Mouse (Mus musculus) layer of hippocampus, adult 2 months (tissue): Measurements from ENCODE around the gene Muc20. TPM values are rescaled to one million over a fixed set of nuclear protein-coding genes. Genes with fewer than 3 reads are reported as not detected.

Source experiments
- DNase-seq, 2 experiments: peaks; one replicate each; pipeline ENCODE4 v3.0.0; 2022; ENCODE audit warnings: low spot score in 2 of 2
- H3K27ac ChIP-seq: fragments of 200-600 bp; 2 replicates; pipeline ENCODE4 v1.8.1; 2022
- H3K4me3 ChIP-seq: fragments of 200-600 bp; 2 replicates; pipeline ENCODE4 v1.8.1; 2022; ENCODE audit warnings: mild to moderate bottlenecking
- CTCF ChIP-seq: fragments of 200-600 bp; conservative IDR thresholded peaks from 2 replicates; pipeline ENCODE4 v1.8.1; 2022; ENCODE audit warnings: antibody characterized with exemption, mild to moderate bottlenecking, moderate library complexity
- total RNA-seq, 2 experiments: library from RNA; stranded (reverse); gene quantifications; 2 replicates each; pipeline ENCODE4 v1.2.3; 2021

Muc20 gene
- total RNA-seq, 2 experiments from 2014 or later = not detected

DNA sequence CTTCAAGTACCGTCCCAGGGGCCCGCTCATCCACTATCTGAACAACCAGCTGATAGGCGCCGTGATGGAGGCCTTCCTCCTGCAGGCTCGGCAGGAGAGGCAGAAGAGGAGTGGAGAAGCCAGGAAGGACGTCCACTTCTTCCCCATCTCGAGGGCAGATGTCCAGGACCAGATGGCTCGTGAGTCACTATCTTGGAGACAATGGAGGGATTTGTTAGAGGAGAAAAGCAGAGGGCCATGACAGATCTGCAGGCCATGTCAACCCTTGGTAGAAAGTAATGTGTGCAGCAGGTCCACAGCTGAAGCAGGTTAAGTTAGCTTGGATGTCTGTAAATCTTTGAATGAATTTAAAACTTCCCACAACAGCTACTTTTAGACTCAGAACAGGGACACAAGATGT is 18.3 kb downstream of the Muc20 start:
- H3K27ac ChIP-seq = no peak overlapping the region
- H3K4me3 ChIP-seq = no peak overlapping the region
- no peak for TF ChIP-seq CTCF
- DNase-seq = no peak

DNA sequence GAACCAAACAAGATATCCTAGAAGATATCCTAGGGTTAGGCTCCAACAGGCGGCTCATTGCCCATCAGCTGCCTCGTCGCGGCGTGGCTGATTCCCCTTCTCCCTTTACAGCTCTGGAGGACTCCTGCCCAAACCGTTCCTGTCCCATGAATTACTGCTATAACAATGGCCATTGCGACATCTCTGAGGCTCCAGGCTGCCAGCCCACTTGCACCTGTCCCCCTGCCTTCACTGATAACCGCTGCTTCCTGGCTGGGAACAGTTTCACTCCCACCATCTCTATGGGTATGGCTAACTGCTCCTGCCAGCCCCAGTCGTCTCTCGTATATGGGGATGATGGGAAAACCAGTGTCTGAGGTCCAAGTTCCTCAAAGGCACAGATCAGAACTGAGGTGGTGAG is 20.6 kb downstream of the Muc20 start:
- Histone ChIP-seq H3K27ac (no peak overlapping the region), H3K4me3 (no peak overlapping the region)
- no peak for DNase-seq
- no peak for TF ChIP-seq CTCF

DNA sequence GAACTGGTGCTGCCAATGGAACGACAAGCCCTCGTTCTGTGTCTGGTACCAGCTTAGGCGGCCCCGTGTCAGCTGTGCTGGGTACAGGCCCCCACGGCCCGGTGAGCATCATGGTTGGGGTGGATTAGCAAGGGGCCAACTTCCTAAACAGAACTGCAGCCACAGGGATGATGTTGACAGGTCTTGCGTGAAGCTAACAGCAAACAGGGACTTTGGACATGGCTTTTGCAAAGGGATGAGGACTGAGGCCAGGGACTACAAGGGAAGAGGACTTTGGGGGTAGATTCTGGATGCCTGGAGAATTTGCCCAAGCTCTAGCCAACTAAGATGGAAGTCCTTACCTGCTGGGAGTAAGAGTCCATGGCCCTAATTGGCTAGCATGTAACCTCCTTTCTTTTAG is 30.3 kb downstream of the Muc20 start:
- Histone ChIP-seq H3K4me3 (no peak overlapping the region), H3K27ac (no peak overlapping the region)
- TF ChIP-seq CTCF = no peak
- no peak for DNase-seq

DNA sequence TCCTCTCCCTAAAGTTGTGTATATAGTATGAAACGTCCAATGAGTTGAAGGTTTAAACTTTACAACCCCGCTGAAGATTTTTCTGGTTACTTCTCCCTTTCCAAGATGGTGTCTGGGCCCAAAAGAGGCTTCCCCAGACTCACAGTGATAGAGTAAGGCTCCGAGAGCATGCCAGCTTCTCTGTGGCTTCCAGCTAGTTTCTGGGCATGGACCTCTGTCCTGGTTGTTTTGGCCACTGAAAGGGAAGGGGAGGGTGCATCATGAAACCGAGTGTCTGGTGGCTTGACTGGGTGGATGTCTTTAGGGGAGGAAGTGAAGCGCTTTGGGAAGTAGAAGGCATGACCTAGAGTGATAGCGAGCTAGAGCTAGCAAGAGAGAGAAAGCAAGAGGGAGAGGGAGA is 32.3 kb downstream of the Muc20 start:
- Histone ChIP-seq H3K4me3 (no peak overlapping the region), H3K27ac (no peak overlapping the region)
- no peak for DNase-seq
- TF ChIP-seq CTCF = no peak

DNA sequence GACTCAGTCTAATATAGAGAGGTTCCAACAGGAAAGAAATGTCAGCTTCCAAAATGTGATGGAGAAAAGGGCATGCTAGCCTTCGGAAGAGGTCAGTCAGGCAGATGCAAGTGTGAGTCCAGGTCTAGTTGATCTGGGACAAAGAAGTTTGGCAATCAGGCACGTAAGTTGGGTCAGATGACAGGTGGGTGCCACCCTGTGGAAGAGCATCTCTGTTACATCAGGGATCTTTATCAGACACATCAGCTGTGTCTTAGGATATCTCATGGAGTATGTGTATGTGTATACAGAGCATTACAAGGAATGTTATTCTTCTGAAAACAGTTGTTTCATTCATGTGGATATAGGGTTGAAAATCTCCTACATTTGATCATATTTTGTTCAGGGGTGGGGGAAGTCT is 32.7 kb downstream of the Muc20 start:
- H3K4me3 ChIP-seq = no peak overlapping the region
- no peak for TF ChIP-seq CTCF
- no peak for DNase-seq
- no peak overlapping the region for H3K27ac ChIP-seq

DNA sequence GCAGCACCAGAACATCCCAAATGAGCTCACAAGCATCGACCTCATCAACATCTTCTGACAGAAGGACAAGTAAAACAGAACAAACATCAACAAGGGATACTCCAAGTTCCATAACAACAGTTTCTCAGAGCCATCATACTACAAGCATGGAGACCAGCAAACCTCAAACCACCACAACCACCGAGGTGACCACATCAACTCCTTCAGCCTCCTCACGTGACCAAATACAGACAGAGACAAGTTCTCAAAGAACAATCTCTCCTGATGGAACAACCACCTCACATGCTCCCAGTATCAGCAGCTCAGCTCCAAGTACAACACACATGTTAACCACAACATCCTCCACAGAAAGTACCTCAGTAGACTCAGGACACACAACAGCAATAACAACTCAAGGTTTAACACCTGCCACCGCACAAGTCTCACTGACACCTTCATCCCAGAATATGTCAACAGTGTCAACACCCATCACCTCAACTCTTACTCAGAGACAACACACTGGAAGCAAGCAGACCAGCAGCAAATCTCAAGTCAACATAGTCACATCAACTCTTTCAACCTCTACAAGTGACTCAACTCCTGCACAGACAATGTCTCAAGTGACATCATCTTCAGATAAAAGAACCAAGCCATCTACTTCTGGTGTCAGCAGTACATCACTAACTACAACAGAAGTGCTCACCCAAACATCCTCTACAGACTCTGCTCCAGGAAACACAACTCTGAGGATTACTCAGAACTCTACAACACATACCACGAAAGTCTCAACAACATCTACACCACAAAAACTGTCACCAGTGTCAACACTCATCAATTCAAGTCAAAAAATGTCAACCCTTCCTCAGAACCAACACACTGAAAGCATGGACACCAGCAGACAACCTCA is 46.8 kb downstream of the Muc20 start:
- no peak for TF ChIP-seq CTCF
- Histone ChIP-seq H3K27ac (no peak overlapping the region), H3K4me3 (no peak overlapping the region)
- DNase-seq = no peak

DNA sequence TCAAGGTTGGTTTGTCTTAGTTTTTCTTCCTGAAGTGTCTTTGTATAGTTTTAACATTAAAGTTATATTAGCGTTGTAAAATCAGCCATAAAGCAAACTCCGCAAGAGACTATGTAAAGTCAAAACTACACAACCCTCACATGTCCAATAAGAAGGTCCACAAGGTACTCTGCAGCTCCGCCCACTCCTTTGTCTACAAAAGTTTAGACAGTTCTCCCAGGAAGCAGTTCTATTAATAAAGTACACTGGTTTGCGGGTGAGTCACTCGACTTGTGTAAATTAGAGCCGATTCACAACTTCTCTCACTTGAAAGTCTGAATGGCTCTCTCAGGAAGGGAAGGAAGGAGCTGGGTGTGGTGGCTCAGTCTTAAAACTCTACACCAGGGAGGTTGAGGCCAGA is 51.4 kb downstream of the Muc20 start:
- no peak overlapping the region for H3K4me3 ChIP-seq
- no peak for TF ChIP-seq CTCF
- DNase-seq = no peak
- H3K27ac ChIP-seq = no peak overlapping the region

DNA sequence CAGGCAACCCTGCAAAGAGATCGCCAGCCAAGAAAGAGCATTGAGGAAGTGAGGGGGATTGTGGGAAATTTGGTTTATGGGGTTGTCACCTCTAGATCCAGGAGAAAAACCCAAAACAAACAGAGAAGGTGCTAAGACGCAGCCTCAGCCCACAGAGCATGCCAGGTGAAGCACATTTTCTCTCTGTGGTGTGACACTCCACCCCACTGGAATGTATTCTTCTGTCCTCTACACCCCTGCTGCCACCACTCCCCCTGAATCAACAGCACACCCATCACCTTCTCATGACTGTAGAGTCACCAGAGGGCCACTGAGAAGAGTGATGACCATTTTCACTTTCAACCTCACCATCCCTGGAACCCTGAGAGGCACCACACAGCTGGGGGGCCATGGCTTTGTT is 54.5 kb downstream of the Muc20 start:
- no peak overlapping the region for H3K27ac ChIP-seq
- no peak for DNase-seq
- no peak for TF ChIP-seq CTCF
- no peak overlapping the region for H3K4me3 ChIP-seq

DNA sequence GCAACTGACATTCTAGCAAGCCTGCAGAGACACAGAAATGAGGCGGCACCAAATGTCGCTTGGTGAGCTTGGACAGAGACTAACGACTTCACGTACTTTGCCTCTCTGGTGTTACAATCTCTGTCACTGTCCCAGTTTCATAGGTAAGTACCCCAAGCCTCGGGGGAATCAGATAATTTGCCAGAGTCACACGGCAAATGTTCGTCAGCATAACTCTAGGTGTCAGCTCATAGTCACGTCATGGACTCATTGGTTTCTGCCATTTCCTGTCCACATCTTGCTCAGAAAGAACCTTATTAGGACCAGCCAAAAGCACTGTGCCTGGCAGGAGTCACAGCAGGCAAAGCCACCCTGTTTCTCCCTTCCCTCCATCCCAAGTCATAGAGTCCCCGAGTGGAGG is 55.9 kb downstream of the Muc20 start:
- Histone ChIP-seq H3K27ac (no peak overlapping the region), H3K4me3 (no peak overlapping the region)
- TF ChIP-seq CTCF = no peak
- DNase-seq = no peak

DNA sequence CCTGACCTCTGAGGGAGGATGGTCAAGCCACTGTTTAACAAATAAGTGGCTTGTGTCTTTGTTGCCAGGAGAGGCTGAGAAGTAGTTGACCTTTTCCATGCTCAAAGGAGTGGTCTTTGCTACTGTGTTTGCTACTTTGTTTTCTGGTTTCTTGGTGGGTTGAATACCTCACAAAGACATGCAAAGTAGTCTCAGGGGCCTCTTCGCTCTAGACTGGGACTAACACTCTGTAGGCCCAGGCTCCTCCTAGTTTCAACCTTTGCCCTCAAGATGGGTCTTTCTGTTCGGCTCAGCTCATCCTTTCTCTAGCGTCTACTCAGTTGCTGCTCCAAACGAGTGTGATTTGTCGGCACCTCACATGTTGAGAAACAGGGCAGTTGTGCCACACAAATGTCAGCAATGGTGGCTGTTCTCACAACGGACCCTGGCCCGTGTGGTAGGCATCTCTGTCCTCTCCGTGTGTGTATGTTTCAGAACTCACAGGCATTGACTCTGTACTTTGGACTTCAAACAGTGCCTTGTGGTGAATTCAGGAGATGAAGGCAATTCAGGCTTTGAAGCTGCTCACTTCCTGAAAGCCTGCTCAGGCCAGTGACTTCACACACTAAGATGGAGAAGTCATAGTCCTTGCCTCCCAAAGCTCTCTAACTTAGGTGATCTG is 57.1 kb downstream of the Muc20 start:
- no peak for TF ChIP-seq CTCF
- DNase-seq = no peak
- Histone ChIP-seq H3K27ac (no peak overlapping the region), H3K4me3 (no peak overlapping the region)

DNA sequence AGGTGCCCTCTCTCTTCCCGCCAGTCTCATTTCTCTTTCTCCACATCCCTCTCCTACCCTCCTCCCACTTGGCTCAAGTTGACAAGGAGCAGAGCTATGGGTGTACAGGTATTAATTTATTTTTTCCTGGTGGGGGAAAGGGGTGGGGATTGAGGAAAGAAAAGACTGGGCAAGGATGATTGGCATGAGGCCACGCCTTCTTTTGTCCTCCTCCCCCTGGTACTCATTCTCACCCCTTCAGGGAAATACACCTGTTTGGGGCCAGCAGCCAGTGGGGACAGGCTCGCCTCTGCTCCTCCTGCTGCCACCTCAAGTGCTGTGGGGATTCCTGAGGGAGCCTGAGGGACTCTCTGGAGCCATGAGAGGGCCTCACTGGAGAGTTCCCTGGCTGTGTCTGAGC is 61.2 kb downstream of the Muc20 start:
- H3K27ac ChIP-seq = no peak overlapping the region
- H3K4me3 ChIP-seq = no peak overlapping the region
- DNase-seq = no peak
- no peak for TF ChIP-seq CTCF

DNA sequence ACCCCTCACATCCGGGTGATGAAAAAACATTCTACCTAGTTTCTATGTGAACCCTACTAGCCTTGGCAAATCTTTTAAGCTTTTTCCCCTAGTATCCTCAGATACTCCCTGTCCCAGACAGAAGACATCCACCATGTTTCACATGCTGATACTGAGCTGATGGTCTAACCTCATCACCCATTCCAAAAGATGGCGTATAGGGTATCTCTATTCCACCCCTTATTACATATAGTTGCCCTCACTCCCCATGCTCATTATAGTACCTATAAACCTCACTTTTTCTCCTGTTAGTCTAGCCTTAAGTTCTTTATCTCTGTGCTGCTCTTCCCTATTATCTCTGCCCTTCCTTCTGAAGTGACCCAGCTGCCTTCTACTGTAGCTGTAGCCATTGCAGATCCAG is 61.6 kb downstream of the Muc20 start, which contains the start of gene Muc4:
Muc4 (plus strand) TSS at position 301 of the 400 bp plus-strand sequence.
- TF ChIP-seq CTCF = no peak
- H3K4me3 ChIP-seq = no peak within 1 kb of the TSS
- DNase-seq = no peak
- H3K27ac ChIP-seq = no peak within 1 kb of the TSS

DNA sequence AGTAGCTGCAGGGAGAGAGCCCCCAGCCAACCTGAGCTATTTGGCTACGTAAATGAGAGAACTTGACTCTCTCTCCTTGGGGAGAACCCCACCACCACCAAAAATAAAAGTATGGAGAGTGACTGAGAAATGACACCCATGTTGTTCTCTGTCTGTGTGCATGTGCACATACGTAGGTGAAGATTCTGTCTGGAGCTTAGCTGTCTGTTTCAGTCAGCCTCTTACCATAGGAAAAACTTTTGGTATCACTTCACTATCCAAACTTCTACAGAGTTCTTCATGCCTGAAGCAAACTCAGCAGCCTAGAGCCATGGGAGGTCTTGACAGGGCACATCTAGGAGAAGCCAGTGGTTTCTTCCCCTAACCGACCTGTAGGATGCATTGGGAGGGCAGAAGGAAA is 64.0 kb downstream of the Muc20 start:
- TF ChIP-seq CTCF = no peak
- DNase-seq = no peak
- H3K27ac ChIP-seq = no peak overlapping the region
- no peak overlapping the region for H3K4me3 ChIP-seq

DNA sequence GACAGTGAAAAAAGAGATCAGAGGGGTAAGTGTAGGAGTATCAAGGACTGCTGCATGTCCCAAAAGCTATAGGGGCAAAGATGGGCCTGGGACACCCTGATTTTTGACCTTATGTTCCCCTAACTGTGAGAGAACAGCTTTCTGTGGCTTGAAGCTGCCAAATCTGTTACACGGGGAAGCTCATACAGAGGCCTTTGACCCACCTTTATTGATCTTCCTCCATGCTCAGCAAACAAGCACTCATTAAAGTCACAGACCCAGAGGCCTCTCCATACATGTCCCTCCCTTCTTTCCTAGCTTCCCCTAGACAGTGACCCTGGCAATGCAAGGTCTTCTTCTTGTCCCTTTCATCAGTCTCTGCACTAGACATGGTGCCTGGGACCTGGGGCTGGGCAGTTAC is 68.5 kb downstream of the Muc20 start:
- no peak for TF ChIP-seq CTCF
- no peak overlapping the region for H3K4me3 ChIP-seq
- DNase-seq = no peak
- H3K27ac ChIP-seq = no peak overlapping the region
